Mouse (Mus musculus) forebrain, embryonic 13.5 days (tissue): ENCODE results near the gene Agmat. TPM values are rescaled to one million over a fixed set of nuclear protein-coding genes. Genes with fewer than 3 reads are reported as not detected.

Source experiments
- ATAC-seq: fragments of 200-750 bp; cut with Nextera tagmentation; 2 replicates; pipeline ENCODE4 v1.8.0; 2017
- H3K27ac ChIP-seq: fragments of 300-500 bp; sonication (generic); 2 replicates; pipeline ENCODE4 v1.5.1; 2015; ENCODE audit warnings: inconsistent platforms, mild to moderate bottlenecking, moderate library complexity
- H3K27me3 ChIP-seq: fragments of 300-500 bp; sonication (generic); 2 replicates; pipeline ENCODE4 v1.6.1; 2015; ENCODE audit warnings: mild to moderate bottlenecking, inconsistent platforms
- H3K36me3 ChIP-seq: fragments of 300-500 bp; sonication (generic); 2 replicates; pipeline ENCODE4 v1.6.1; 2015; ENCODE audit warnings: mild to moderate bottlenecking, inconsistent platforms; ENCODE audit not compliant: poor library complexity, severe bottlenecking
- H3K4me1 ChIP-seq: fragments of 300-500 bp; sonication (generic); 2 replicates; pipeline ENCODE4 v1.6.1; 2015; ENCODE audit warnings: inconsistent platforms
- H3K4me2 ChIP-seq: fragments of 300-500 bp; sonication (generic); 2 replicates; pipeline ENCODE4 v1.6.1; 2015; ENCODE audit warnings: inconsistent platforms, mild to moderate bottlenecking, moderate library complexity
- H3K4me3 ChIP-seq: fragments of 300-500 bp; sonication (generic); 2 replicates; pipeline ENCODE4 v1.5.1; 2015; ENCODE audit warnings: mild to moderate bottlenecking, inconsistent platforms
- H3K9ac ChIP-seq: fragments of 300-500 bp; sonication (generic); 2 replicates; pipeline ENCODE4 v1.6.1; 2015; ENCODE audit warnings: mild to moderate bottlenecking, inconsistent platforms
- H3K9me3 ChIP-seq: fragments of 300-500 bp; sonication (generic); replicated peaks from 2 replicates; pipeline ENCODE4 v1.6.1; 2016; ENCODE audit warnings: inconsistent platforms
- WGBS: fragments of 180-500 bp; shearing (Covaris S2); methylation state at CpG from one replicate; pipeline ENCODE4 v1.1.7; 2015; 5-methylcytosine and 5-hydroxymethylcytosine counted together
- polyA plus RNA-seq: library from polyadenylated mRNA; unstranded; fragments of >200 nt; fragmentation: Nextera tagmentation; extraction: Ambion mirVana; gene quantifications from 2 replicates; pipeline ENCODE4 v1.2.1, GENCODE M21; 2015

The Agmat gene
- polyA plus RNA-seq, 1 experiment from 2014 or later: not detected

DNA sequence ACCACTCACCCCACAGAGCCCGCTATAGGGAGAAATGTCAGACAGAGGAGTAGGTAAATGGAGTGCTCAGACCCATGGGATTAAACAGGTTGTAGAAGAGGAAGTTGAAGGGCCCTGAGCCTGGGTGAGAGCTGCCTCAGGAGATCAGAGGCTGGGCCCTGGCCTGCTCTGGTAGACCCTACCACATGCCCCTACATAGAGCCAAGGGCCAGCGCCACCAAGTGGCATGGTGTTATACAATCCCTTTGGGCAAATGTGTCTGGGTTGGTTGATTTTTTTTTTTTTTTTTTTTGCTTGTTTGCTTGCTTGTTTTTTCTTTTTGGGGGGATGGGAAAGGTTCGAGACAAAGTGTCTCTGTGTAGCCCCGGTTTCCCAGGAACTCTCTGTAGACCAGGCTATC is 57.6 kb downstream of the Agmat start:
- H3K4me2 ChIP-seq: no peak overlapping the region
- 78% methylated on average over 4 of the region's 4 CpGs for WGBS
- no peak for ATAC-seq

DNA sequence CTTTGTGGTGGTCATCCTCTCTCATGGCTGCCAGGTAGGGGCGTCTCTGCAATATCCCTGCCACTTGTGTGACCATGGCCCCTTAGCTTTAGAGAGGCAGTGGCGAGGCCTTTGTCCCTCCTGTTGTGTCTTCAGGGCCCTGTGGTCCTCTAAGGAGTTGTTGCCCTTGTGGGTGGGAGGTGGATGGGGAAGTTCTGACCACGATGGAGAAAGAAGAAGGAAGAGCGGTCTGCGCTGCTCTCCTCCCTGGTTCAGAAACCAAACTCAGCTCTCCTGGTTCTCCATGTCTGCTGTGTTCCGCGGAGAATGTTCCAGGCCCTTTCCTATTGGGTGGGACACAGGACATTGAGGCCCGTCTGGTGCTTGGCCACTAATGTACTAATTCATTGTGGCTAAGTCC is 59.4 kb downstream of the Agmat start:
- Histone ChIP-seq H3K4me2 (no peak overlapping the region), H3K36me3 (peaks cover 78% of the 10 kb centered on the region), H3K9me3 (no peaks in the 10 kb centered on the region; the same call in 1 of the 2 replicates), H3K4me1 (0 out of 2 replicates have a peak, but pooled peaks cover 4% of the 10 kb centered on the region), H3K27ac (no peak overlapping the region), H3K27me3 (no peaks in the 10 kb centered on the region), H3K9ac (no peak overlapping the region), H3K4me3 (no peak overlapping the region)
- no peak for ATAC-seq
- 93% methylated on average over 8 of the region's 8 CpGs for WGBS

More for the DNA sequence above, 57.6 kb downstream of the Agmat start:
- H3K36me3 ChIP-seq: peaks cover 60% of the 10 kb centered on the region
- no peak overlapping the region for H3K4me3 ChIP-seq
- H3K9me3 ChIP-seq: no peaks in the 10 kb centered on the region; the same call in 1 of the 2 replicates
- H3K4me1 ChIP-seq: no peaks in the 10 kb centered on the region
- no peak overlapping the region for H3K27ac ChIP-seq
- no peaks in the 10 kb centered on the region for H3K27me3 ChIP-seq
- H3K9ac ChIP-seq: no peak overlapping the region

Other genes with a start within 250 kb of the Agmat start
- 16.7 and 17.1 TPM in 2 replicates for gene Spen, start 208.1 kb upstream of the Agmat start, polyA plus RNA-seq
- gene Fblim1, start 140.6 kb upstream of the Agmat start, polyA plus RNA-seq: 11.1 and 13.9 TPM in 2 replicates
- 0.17 TPM in 1 of 2 replicates, not detected in the other for gene Tmem82, start 128.0 kb upstream of the Agmat start, polyA plus RNA-seq
- 0.08 and 0.13 TPM in 2 replicates for gene Slc25a34, start 122.9 kb upstream of the Agmat start, polyA plus RNA-seq
- gene Plekhm2, start 81.8 kb upstream of the Agmat start, polyA plus RNA-seq: 6.1 and 7.2 TPM in 2 replicates
- gene Rsc1a1, start 61.1 kb upstream of the Agmat start, polyA plus RNA-seq: 0.21 and 2.8 TPM in 2 replicates
- 14.7 TPM in 2 replicates for gene Ddi2, start 23.3 kb upstream of the Agmat start, polyA plus RNA-seq
- gene Dnajc16, start 44.3 kb downstream of the Agmat start, polyA plus RNA-seq: 4.6 and 4.7 TPM in 2 replicates
- gene Casp9, start 46.9 kb downstream of the Agmat start, polyA plus RNA-seq: 14.7 and 15.6 TPM in 2 replicates
- gene Cela2a, start 79.5 kb downstream of the Agmat start, polyA plus RNA-seq: 0.15 TPM in 1 of 2 replicates, not detected in the other
- gene Ctrc, start 99.7 kb downstream of the Agmat start, polyA plus RNA-seq: not detected in 2 replicates
- gene Efhd2, start 128.2 kb downstream of the Agmat start, polyA plus RNA-seq: 85.2 and 86.3 TPM in 2 replicates